Mouse (Mus musculus): Measurements from ENCODE around the gene Vat1.

DNA sequence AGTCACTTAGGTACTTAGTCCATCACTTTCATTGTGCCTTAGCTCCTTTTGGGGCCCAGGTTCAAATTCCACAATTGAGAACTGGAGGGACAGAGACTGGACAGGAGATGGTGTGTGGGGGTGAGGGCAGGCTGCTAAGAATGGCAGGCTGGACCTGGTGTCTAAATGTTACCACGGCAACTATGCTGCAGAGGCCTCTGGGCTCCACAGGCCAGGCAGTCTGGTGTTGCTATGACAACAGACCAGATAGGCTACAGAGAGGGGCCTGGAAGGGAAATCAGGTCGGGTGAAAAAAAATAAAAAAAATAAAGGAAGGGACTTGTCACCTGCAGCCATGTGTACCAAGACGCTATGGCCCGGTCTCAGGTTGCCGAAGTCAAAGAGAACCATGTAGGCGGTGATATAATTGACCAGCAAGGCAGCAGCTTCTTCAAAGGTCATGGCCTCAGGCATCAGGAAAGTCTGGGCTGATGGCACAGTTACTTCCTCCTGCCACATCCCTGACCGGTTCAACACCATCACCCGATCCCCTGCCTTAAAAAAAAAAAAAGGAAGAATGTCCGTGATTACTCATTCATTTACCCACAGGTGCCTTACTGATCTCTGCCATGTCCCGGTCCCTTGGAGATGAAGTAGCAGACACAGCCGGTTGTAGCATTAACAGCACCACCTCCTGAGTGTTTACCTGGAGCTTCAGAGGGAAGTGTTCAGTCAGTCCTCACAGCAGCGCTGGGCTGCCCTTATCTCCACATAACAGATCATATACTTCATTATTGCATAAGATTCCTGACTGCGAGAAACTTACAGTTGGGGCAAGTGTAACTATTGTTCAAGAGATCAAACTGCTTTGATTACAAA, 3.2 kb downstream of the Vat1 start:
- no peak for TF ChIP-seq CTCF (IDR thresholded peaks at IDR 0.05; ENCODE audit: extremely low read depth, insufficient read depth, insufficient read length, insufficient replicate concordance)
- no peak for TF ChIP-seq POLR2A (IDR thresholded peaks at IDR 0.05; ENCODE audit: low read depth, low read length)
